Mouse (Mus musculus): ENCODE results near the gene Mien1. TPM values are rescaled to one million over a fixed set of nuclear protein-coding genes. Genes with fewer than 3 reads are reported as not detected.

The Mien1 gene
- polyA plus RNA-seq (2012; rRNA removed) (44.8 and 48.5 TPM in 2 replicates), polyA plus RNA-seq (2014; fragmentation: Nextera tagmentation; extraction: Ambion mirVana) (84.8 and 86.8 TPM in 2 replicates)

- no peak for TF ChIP-seq POLR2A (IDR thresholded peaks at IDR 0.05; ENCODE audit: borderline replicate concordance, extremely low read depth, insufficient read depth, insufficient read length)
These were observed at the start of gene Mien1 for GRCm38 (mm10) chr11:98438331-98439158. Gene Mien1 (minus strand): TSS chr11:98438991.

GRCm38 (mm10) chr11:98487526-98488040, 48.8 kb upstream of the Mien1 start:
- Histone ChIP-seq H3K9me3 (ENCODE audit: control insufficient read depth, low read length) (no peaks in the 10 kb centered on the region), H3K27ac (replicated peaks; ENCODE audit: low read depth, low read length) (no peak overlapping the region), H3K4me2 (replicated peaks; ENCODE audit: low read depth, low read length, severe bottlenecking) (no peak overlapping the region), H3K9ac (ENCODE audit: low read depth, low read length, severe bottlenecking) (no peak overlapping the region), H3K4me3 (replicated peaks; ENCODE audit: low read length) (no peak overlapping the region), H3K4me1 (ENCODE audit: control insufficient read depth, insufficient read depth, low read length) (no peaks in the 10 kb centered on the region), H3K36me3 (ENCODE audit: control insufficient read depth, insufficient read depth, low read length) (no peaks in the 10 kb centered on the region), H3K27me3 (ENCODE audit: control insufficient read depth, insufficient read depth, low read length) (no peaks in the 10 kb centered on the region)
- no peak for DNase-seq (ENCODE audit: low spot score)
- ATAC-seq (ENCODE audit: low FRiP score, low read depth): no peak
- WGBS: 76% methylated on average over 5 of the region's 5 CpGs
- no peak for TF ChIP-seq POLR2A (IDR thresholded peaks at IDR 0.05; ENCODE audit: borderline replicate concordance, extremely low read depth, insufficient read depth, insufficient read length)

More at GRCm38 (mm10) chr11:98438331-98439158, at the start of gene Mien1:
- H3K36me3 ChIP-seq (ENCODE audit: control insufficient read depth, insufficient read depth, low read length): peaks cover 39% of the 10 kb centered on the region
- H3K9ac ChIP-seq (ENCODE audit: low read depth, low read length, severe bottlenecking): peak within 1 kb of the TSS; percentile 47
- H3K4me1 ChIP-seq (ENCODE audit: control insufficient read depth, insufficient read depth, low read length): no peaks in the 10 kb centered on the region
- 3% methylated on average over 42 of the region's 43 CpGs for WGBS
- DNase-seq (ENCODE audit: low spot score): peak; percentile 86
- peak within 1 kb of the TSS; percentile 52 for H3K4me3 ChIP-seq (replicated peaks; ENCODE audit: low read length)
- H3K9me3 ChIP-seq (ENCODE audit: control insufficient read depth, low read length): no peaks in the 10 kb centered on the region
- H3K27ac ChIP-seq (replicated peaks; ENCODE audit: low read depth, low read length): no peak within 1 kb of the TSS
- no peaks in the 10 kb centered on the region for H3K27me3 ChIP-seq (ENCODE audit: control insufficient read depth, insufficient read depth, low read length)
- peak within 1 kb of the TSS; percentile 48 for H3K4me2 ChIP-seq (replicated peaks; ENCODE audit: low read depth, low read length, severe bottlenecking)
- ATAC-seq (ENCODE audit: low FRiP score, low read depth): peak; percentile 92

DNA sequence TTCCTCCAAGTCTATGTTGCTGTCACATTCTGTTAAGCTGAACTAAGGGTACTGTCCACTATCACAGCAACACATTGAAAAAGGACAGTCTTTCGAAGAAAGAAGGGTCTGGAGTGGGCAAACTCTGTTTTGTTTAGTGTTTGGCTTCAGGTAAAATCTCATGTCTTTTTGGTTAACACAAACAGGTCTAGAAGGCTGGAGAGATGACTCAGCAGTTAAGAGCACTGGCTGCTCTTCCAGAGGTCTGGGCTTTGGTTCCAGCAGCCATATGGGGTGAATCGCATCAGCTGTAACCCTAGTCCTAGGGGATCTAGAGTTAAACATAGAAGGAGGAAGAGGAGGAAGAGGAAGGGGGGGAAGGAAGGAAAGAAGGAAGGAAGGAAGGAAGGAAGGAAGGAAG, 47.0 kb upstream of the Mien1 start:
- H3K27me3 ChIP-seq (ENCODE audit: control insufficient read depth, insufficient read depth, low read length): no peaks in the 10 kb centered on the region
- H3K4me1 ChIP-seq (ENCODE audit: control insufficient read depth, insufficient read depth, low read length): no peaks in the 10 kb centered on the region
- H3K4me2 ChIP-seq (replicated peaks; ENCODE audit: low read depth, low read length, severe bottlenecking): no peak overlapping the region
- no peaks in the 10 kb centered on the region for H3K36me3 ChIP-seq (ENCODE audit: control insufficient read depth, insufficient read depth, low read length)
- H3K9me3 ChIP-seq (ENCODE audit: control insufficient read depth, low read length): no peaks in the 10 kb centered on the region
- no peak overlapping the region for H3K4me3 ChIP-seq (replicated peaks; ENCODE audit: low read length)
- TF ChIP-seq POLR2A (IDR thresholded peaks at IDR 0.05; ENCODE audit: borderline replicate concordance, extremely low read depth, insufficient read depth, insufficient read length): no peak
- no peak for DNase-seq (ENCODE audit: low spot score)
- ATAC-seq (ENCODE audit: low FRiP score, low read depth): no peak
- no peak overlapping the region for H3K9ac ChIP-seq (ENCODE audit: low read depth, low read length, severe bottlenecking)
- H3K27ac ChIP-seq (replicated peaks; ENCODE audit: low read depth, low read length): no peak overlapping the region
- WGBS: 96% methylated on average over 2 of the region's 2 CpGs

GRCm38 (mm10) chr11:98482067-98482466, 43.3 kb upstream of the Mien1 start:
- Histone ChIP-seq H3K27me3 (ENCODE audit: control insufficient read depth, insufficient read depth, low read length) (no peaks in the 10 kb centered on the region), H3K4me1 (ENCODE audit: control insufficient read depth, insufficient read depth, low read length) (no peaks in the 10 kb centered on the region), H3K27ac (replicated peaks; ENCODE audit: low read depth, low read length) (no peak overlapping the region), H3K36me3 (ENCODE audit: control insufficient read depth, insufficient read depth, low read length) (no peaks in the 10 kb centered on the region), H3K4me3 (replicated peaks; ENCODE audit: low read length) (no peak overlapping the region), H3K9me3 (ENCODE audit: control insufficient read depth, low read length) (no peaks in the 10 kb centered on the region), H3K9ac (ENCODE audit: low read depth, low read length, severe bottlenecking) (no peak overlapping the region), H3K4me2 (replicated peaks; ENCODE audit: low read depth, low read length, severe bottlenecking) (no peak overlapping the region)
- WGBS: 79% methylated on average over 10 of the region's 10 CpGs
- TF ChIP-seq POLR2A (IDR thresholded peaks at IDR 0.05; ENCODE audit: borderline replicate concordance, extremely low read depth, insufficient read depth, insufficient read length): no peak
- ATAC-seq (ENCODE audit: low FRiP score, low read depth): no peak
- no peak for DNase-seq (ENCODE audit: low spot score)

- no peak for TF ChIP-seq POLR2A (IDR thresholded peaks at IDR 0.05; ENCODE audit: borderline replicate concordance, extremely low read depth, insufficient read depth, insufficient read length)
- Histone ChIP-seq H3K9me3 (ENCODE audit: control insufficient read depth, low read length) (no peaks in the 10 kb centered on the region), H3K27ac (replicated peaks; ENCODE audit: low read depth, low read length) (no peak overlapping the region), H3K4me3 (replicated peaks; ENCODE audit: low read length) (no peak overlapping the region), H3K4me1 (ENCODE audit: control insufficient read depth, insufficient read depth, low read length) (no peaks in the 10 kb centered on the region), H3K4me2 (replicated peaks; ENCODE audit: low read depth, low read length, severe bottlenecking) (no peak overlapping the region), H3K9ac (ENCODE audit: low read depth, low read length, severe bottlenecking) (no peak overlapping the region), H3K27me3 (ENCODE audit: control insufficient read depth, insufficient read depth, low read length) (no peaks in the 10 kb centered on the region), H3K36me3 (ENCODE audit: control insufficient read depth, insufficient read depth, low read length) (no peaks in the 10 kb centered on the region)
- ATAC-seq (ENCODE audit: low FRiP score, low read depth) (no peak), DNase-seq (ENCODE audit: low spot score) (no peak)
- WGBS: 56% methylated on average over 6 of the region's 6 CpGs
These were observed 42.4 kb upstream of the Mien1 start for GRCm38 (mm10) chr11:98481231-98481630.
